Mouse (Mus musculus) left cerebral cortex, postnatal 14 days (tissue): ENCODE results near the gene Mtfr1l. TPM values are rescaled to one million over a fixed set of nuclear protein-coding genes. Genes with fewer than 3 reads are reported as not detected.

Source experiments
- microRNA-seq, 2 experiments: library from miRNA; unstranded; fragments of <30 nt; microRNA quantifications; one replicate each; pipeline ENCODE4 v1.2.0; 2022
- total RNA-seq, 2 experiments: library from RNA; stranded (reverse); gene quantifications; 2 replicates each; pipeline ENCODE4 v1.2.3; 2021

Gene Mtfr1l
- total RNA-seq, 2 experiments from 2014 or later, result 69.4 to 71.9 TPM

Small RNA genes lying within 50 kb of the gene (microRNA-seq; reads per million reads assigned to microRNA genes)
- gene Mir6403, result 0 reads per million in 2 experiments

Other genes starting within 250 kb of the Mtfr1l start
- gene Pdik1l, start 247.5 kb downstream of the Mtfr1l start, total RNA-seq, result 10 to 100 TPM; 16.1 to 16.4 TPM
- gene Trim63, start 220.3 kb downstream of the Mtfr1l start, total RNA-seq, result under 1 TPM; 0.40 to 0.86 TPM
- under 1 TPM in 1 of 2 experiments, not detected in 1; 0.17 TPM for gene Slc30a2, start 192.2 kb downstream of the Mtfr1l start, total RNA-seq
- gene Extl1, start 151.5 kb downstream of the Mtfr1l start, total RNA-seq, result 10 to 100 TPM; 52.3 to 53.7 TPM
- 10 to 100 TPM; 10.9 to 12.3 TPM for gene Pafah2, start 139.1 kb downstream of the Mtfr1l start, total RNA-seq
- gene Stmn1, start 67.1 kb downstream of the Mtfr1l start, total RNA-seq, result 1,000 to 10,000 TPM; 1,227 to 1,286 TPM
- 10 to 100 TPM; 54.6 to 55.8 TPM for gene Paqr7, start 38.7 kb downstream of the Mtfr1l start, total RNA-seq
- under 1 TPM; 0.53 to 0.55 TPM for gene Aunip, start 24.4 kb downstream of the Mtfr1l start, total RNA-seq
- 10 to 100 TPM; 19.2 to 20.1 TPM for gene Selenon, start 16.8 kb upstream of the Mtfr1l start, total RNA-seq
- gene Man1c1, start 168.9 kb upstream of the Mtfr1l start, total RNA-seq, result 10 to 100 TPM; 33.7 to 38.0 TPM
- gene Ldlrap1, start 232.6 kb upstream of the Mtfr1l start, total RNA-seq, result 1 to 10 TPM; 3.5 to 4.7 TPM